Comparison of ENCODE assay signal across 17 mouse cellular contexts in the genomic region with DNA sequence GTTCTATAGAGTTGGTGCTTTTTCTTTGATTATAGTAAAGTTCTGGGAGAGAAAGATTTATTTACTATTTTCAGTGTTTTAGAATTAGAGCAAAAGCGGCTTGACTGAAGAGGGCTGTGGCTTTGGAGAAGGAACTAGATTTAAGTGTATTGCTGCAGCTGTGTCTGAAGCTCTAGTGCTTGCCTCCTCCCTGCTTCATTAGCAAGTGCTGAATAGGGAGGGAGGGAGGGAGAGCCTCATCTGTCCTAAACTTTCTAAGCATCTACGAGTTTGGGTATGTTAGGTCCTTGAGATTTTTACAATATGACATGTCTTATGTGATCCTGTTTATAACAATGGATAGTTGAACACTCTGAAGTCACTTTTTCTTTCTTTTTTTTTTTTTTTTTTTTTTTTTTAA. TPM values are rescaled to one million over a fixed set of nuclear protein-coding genes. Genes with fewer than 3 reads are reported as not detected.
A peak's percentile ranks its signal among the peaks of the same experiment; 100 is the strongest.
DNase-seq lines count a peak whose midpoint lies in the region; ATAC-seq lines count a peak whose summit lies in the region.
"Had no signal": no experiment of that assay in that cellular context is flagged by ENCODE, and none has a peak within 500 bp of the region (broad histone marks: within the 10 kb centered on the region; RNA-seq: fewer than 3 reads in every experiment).

No protein-coding gene starts in this region.

- DNase-seq in midbrain, embryonic 10.5 days (ENCODE audit: low spot score), result no peak
- no peak for DNase-seq in midbrain, embryonic 11.5 days (ENCODE audit: low spot score, missing footprints)
- DNase-seq in forebrain, embryonic 11.5 days (ENCODE audit: low spot score), result no peak
- DNase-seq in left cerebral cortex, adult 11 months (ENCODE audit: low spot score), result no peak
- DNase-seq in cerebellum, adult 9-11 months, result no peak
- DNase-seq in left cerebral cortex, postnatal 10 days (ENCODE audit: extremely low spot score in 1 of 2, low spot score in 2 of 2), result no peak
- DNase-seq: adrenal gland, postnatal 36 days; cerebellum, adult 11 months; gastrocnemius, adult 2 months; kidney, postnatal 25 days had no signal

- WGBS in midbrain, embryonic 10.5 days, result 91% methylated on average over 2 of the region's 2 CpGs
- 89% methylated on average over 2 of the region's 2 CpGs for WGBS in midbrain, embryonic 11.5 days
- WGBS in forebrain, embryonic 11.5 days, result 90% methylated on average over 2 of the region's 2 CpGs
- 75% methylated on average over 2 of the region's 2 CpGs for WGBS in hindbrain, embryonic 16.5 days
- 80% methylated on average over 2 of the region's 2 CpGs for WGBS in neural tube, embryonic 14.5 days

- H3K4me2 ChIP-seq in midbrain, embryonic 11.5 days, result no peak overlapping the region
- peak overlapping the region; percentile 24; the same call in 1 of the 2 replicates for H3K4me2 ChIP-seq in forebrain, embryonic 11.5 days (ENCODE audit: low read depth, low read length, severe bottlenecking)
- H3K4me2 ChIP-seq in hindbrain, embryonic 16.5 days (ENCODE audit: low read length), result peak overlapping the region; percentile 35
- 0 out of 2 replicates have a peak overlapping the region, but pooled peaks have one; percentile 16 for H3K4me2 ChIP-seq in neural tube, embryonic 14.5 days (ENCODE audit: low read depth, low read length)
- H3K4me2 ChIP-seq: heart, embryonic 12.5 days; liver, embryonic 11.5 days had no signal

- H3K4me1 ChIP-seq in midbrain, embryonic 10.5 days, result peaks cover 26% of the 10 kb centered on the region
- peaks cover 8% of the 10 kb centered on the region for H3K4me1 ChIP-seq in midbrain, embryonic 11.5 days (ENCODE audit: control insufficient read depth, insufficient read depth, low read length)
- H3K4me1 ChIP-seq in forebrain, embryonic 11.5 days (replicated peaks; ENCODE audit: control insufficient read depth, insufficient read depth, low read length), result peaks cover 3% of the 10 kb centered on the region; the same call in 1 of the 2 replicates
- H3K4me1 ChIP-seq in hindbrain, embryonic 16.5 days (ENCODE audit: control insufficient read depth, insufficient read depth, low read depth, low read length), result peaks cover 25% of the 10 kb centered on the region
- H3K4me1 ChIP-seq in neural tube, embryonic 14.5 days (ENCODE audit: control insufficient read depth, insufficient read depth, low read length), result peaks cover 17% of the 10 kb centered on the region

- peak overlapping the region; percentile 19; the same call in 1 of the 2 replicates for H3K4me3 ChIP-seq in midbrain, embryonic 10.5 days
- H3K4me3 ChIP-seq in midbrain, embryonic 11.5 days (ENCODE audit: low read depth, low read length), result no peak overlapping the region
- H3K4me3 ChIP-seq in forebrain, embryonic 11.5 days (ENCODE audit: low read depth, low read length), result no peak overlapping the region
- H3K4me3 ChIP-seq in hindbrain, embryonic 16.5 days (ENCODE audit: low read length), result no peak overlapping the region
- H3K4me3 ChIP-seq in neural tube, embryonic 14.5 days (ENCODE audit: low read depth, low read length), result no peak overlapping the region; the same call in 1 of the 2 replicates
- H3K4me3 ChIP-seq: erythroblast, embryonic 14.5 days; gastrocnemius, adult 2 months; heart, embryonic 12.5 days had no signal

- no peak overlapping the region for H3K9ac ChIP-seq in midbrain, embryonic 11.5 days (ENCODE audit: low read length)
- no peak overlapping the region for H3K9ac ChIP-seq in forebrain, embryonic 11.5 days (ENCODE audit: low read length)
- H3K9ac ChIP-seq in hindbrain, embryonic 16.5 days (ENCODE audit: low read depth, low read length), result no peak overlapping the region
- H3K9ac ChIP-seq in neural tube, embryonic 14.5 days (replicated peaks; ENCODE audit: low read depth, low read length), result no peak overlapping the region
- H3K9ac ChIP-seq: heart, embryonic 12.5 days had no signal

- no peak overlapping the region for H3K27ac ChIP-seq in midbrain, embryonic 10.5 days (replicated peaks)
- no peak overlapping the region for H3K27ac ChIP-seq in midbrain, embryonic 11.5 days (ENCODE audit: low read depth, low read length)
- H3K27ac ChIP-seq in forebrain, embryonic 11.5 days (ENCODE audit: low read depth, low read length), result no peak overlapping the region
- no peak overlapping the region for H3K27ac ChIP-seq in hindbrain, embryonic 16.5 days (ENCODE audit: low read depth, low read length)
- no peak overlapping the region for H3K27ac ChIP-seq in neural tube, embryonic 14.5 days (ENCODE audit: low read depth, low read length)
- H3K27ac ChIP-seq: gastrocnemius, adult 2 months; stomach, postnatal 0 days had no signal

- H3K36me3 ChIP-seq in midbrain, embryonic 10.5 days, result peaks cover 59% of the 10 kb centered on the region
- H3K36me3 ChIP-seq in midbrain, embryonic 11.5 days (ENCODE audit: control insufficient read depth, insufficient read depth, low read length), result 0 out of 2 replicates have a peak, but pooled peaks cover 2% of the 10 kb centered on the region
- peaks cover 3% of the 10 kb centered on the region; the same call in 1 of the 2 replicates for H3K36me3 ChIP-seq in forebrain, embryonic 11.5 days (ENCODE audit: control insufficient read depth, insufficient read depth, low read length)
- no peaks in the 10 kb centered on the region for H3K36me3 ChIP-seq in hindbrain, embryonic 16.5 days (ENCODE audit: control insufficient read depth, insufficient read depth, low read length)
- H3K36me3 ChIP-seq in neural tube, embryonic 14.5 days (ENCODE audit: control insufficient read depth, insufficient read depth, low read length), result no peaks in the 10 kb centered on the region; the same call in 1 of the 2 replicates

- intact Hi-C loops in left cerebral cortex, postnatal 10 days (cut with DNase I), result no loop called here

- no peak for ATAC-seq in midbrain, embryonic 11.5 days (ENCODE audit: low FRiP score)
- ATAC-seq in forebrain, embryonic 11.5 days (replicated peaks; ENCODE audit: low FRiP score), result no peak
- no peak for ATAC-seq in hindbrain, embryonic 16.5 days
- ATAC-seq in neural tube, embryonic 14.5 days (ENCODE audit: low read depth), result no peak
- ATAC-seq: inflammation-experienced regulatory T-cells, adult 6 months had no signal

- H3K9me3 ChIP-seq in midbrain, embryonic 10.5 days (replicated peaks), result no peaks in the 10 kb centered on the region
- H3K9me3 ChIP-seq in midbrain, embryonic 11.5 days (ENCODE audit: control insufficient read depth, low read length), result no peaks in the 10 kb centered on the region
- no peaks in the 10 kb centered on the region for H3K9me3 ChIP-seq in forebrain, embryonic 11.5 days (ENCODE audit: control insufficient read depth, low read length)
- no peaks in the 10 kb centered on the region for H3K9me3 ChIP-seq in hindbrain, embryonic 16.5 days (ENCODE audit: control insufficient read depth, low read length)
- H3K9me3 ChIP-seq in neural tube, embryonic 14.5 days (ENCODE audit: control insufficient read depth, low read length), result no peaks in the 10 kb centered on the region
- H3K9me3 ChIP-seq: heart, embryonic 12.5 days had no signal

- no peaks in the 10 kb centered on the region for H3K27me3 ChIP-seq in midbrain, embryonic 10.5 days (ENCODE audit: low read depth, poor library complexity, severe bottlenecking)
- H3K27me3 ChIP-seq in midbrain, embryonic 11.5 days (ENCODE audit: control insufficient read depth, insufficient read depth, low read length), result no peaks in the 10 kb centered on the region
- no peaks in the 10 kb centered on the region for H3K27me3 ChIP-seq in forebrain, embryonic 11.5 days (ENCODE audit: control insufficient read depth, insufficient read depth, low read length)
- H3K27me3 ChIP-seq in hindbrain, embryonic 16.5 days (replicated peaks; ENCODE audit: control insufficient read depth, insufficient read depth, low read length), result no peaks in the 10 kb centered on the region
- no peaks in the 10 kb centered on the region for H3K27me3 ChIP-seq in neural tube, embryonic 14.5 days (ENCODE audit: control insufficient read depth, insufficient read depth, low read length)
- H3K27me3 ChIP-seq: heart, embryonic 12.5 days had no signal

RNA-seq across cellular contexts. Expression of a gene that starts 3.2 kb away (rescaled TPM):
- polyA plus RNA-seq in midbrain, embryonic 10.5 days (2016; fragmentation: Nextera tagmentation; extraction: Ambion mirVana), result 295 and 321 TPM in 2 replicates
- 263 and 266 TPM in 2 replicates for polyA plus RNA-seq in midbrain, embryonic 11.5 days (2014; fragmentation: Nextera tagmentation; extraction: Ambion mirVana)
- polyA plus RNA-seq in forebrain, embryonic 11.5 days (2014; fragmentation: Nextera tagmentation; extraction: Ambion mirVana), result 295 and 297 TPM in 2 replicates
- 186 and 210 TPM in 2 replicates for polyA plus RNA-seq in hindbrain, embryonic 16.5 days (2015; fragmentation: Nextera tagmentation; extraction: Ambion mirVana)
- 210 and 222 TPM in 2 replicates for polyA plus RNA-seq in neural tube, embryonic 14.5 days (2014; fragmentation: Nextera tagmentation; extraction: Ambion mirVana)
- total RNA-seq in left cerebral cortex, postnatal 10 days (2021), result 10 to 100 TPM; 88.4 to 89.2 TPM

RNA-seq across cellular contexts. Expression of a gene that starts 40.8 kb away (rescaled TPM):
- polyA plus RNA-seq in midbrain, embryonic 10.5 days (2016; fragmentation: Nextera tagmentation; extraction: Ambion mirVana), result 64.8 and 73.1 TPM in 2 replicates
- polyA plus RNA-seq in midbrain, embryonic 11.5 days (2014; fragmentation: Nextera tagmentation; extraction: Ambion mirVana), result 46.2 and 46.8 TPM in 2 replicates
- polyA plus RNA-seq in forebrain, embryonic 11.5 days (2014; fragmentation: Nextera tagmentation; extraction: Ambion mirVana), result 58.2 and 61.5 TPM in 2 replicates
- 50.3 and 53.7 TPM in 2 replicates for polyA plus RNA-seq in hindbrain, embryonic 16.5 days (2015; fragmentation: Nextera tagmentation; extraction: Ambion mirVana)
- polyA plus RNA-seq in neural tube, embryonic 14.5 days (2014; fragmentation: Nextera tagmentation; extraction: Ambion mirVana), result 43.7 and 48.9 TPM in 2 replicates
- 10 to 100 TPM; 33.2 to 35.1 TPM for total RNA-seq in left cerebral cortex, postnatal 10 days (2021)

RNA-seq across cellular contexts. Expression of a gene that starts 50.4 kb away (rescaled TPM):
- polyA plus RNA-seq in midbrain, embryonic 10.5 days (2016; fragmentation: Nextera tagmentation; extraction: Ambion mirVana), result 65.8 and 72.2 TPM in 2 replicates
- polyA plus RNA-seq in midbrain, embryonic 11.5 days (2014; fragmentation: Nextera tagmentation; extraction: Ambion mirVana), result 53.9 and 58.6 TPM in 2 replicates
- 71.0 and 76.3 TPM in 2 replicates for polyA plus RNA-seq in forebrain, embryonic 11.5 days (2014; fragmentation: Nextera tagmentation; extraction: Ambion mirVana)
- 63.9 and 78.0 TPM in 2 replicates for polyA plus RNA-seq in hindbrain, embryonic 16.5 days (2015; fragmentation: Nextera tagmentation; extraction: Ambion mirVana)
- 67.7 and 75.1 TPM in 2 replicates for polyA plus RNA-seq in neural tube, embryonic 14.5 days (2014; fragmentation: Nextera tagmentation; extraction: Ambion mirVana)
- total RNA-seq in left cerebral cortex, postnatal 10 days (2021), result 10 to 100 TPM; 66.4 to 67.7 TPM

RNA-seq across cellular contexts. Expression of a gene that starts 53.8 kb away (rescaled TPM):
- 70.4 and 75.0 TPM in 2 replicates for polyA plus RNA-seq in midbrain, embryonic 10.5 days (2016; fragmentation: Nextera tagmentation; extraction: Ambion mirVana)
- polyA plus RNA-seq in midbrain, embryonic 11.5 days (2014; fragmentation: Nextera tagmentation; extraction: Ambion mirVana), result 55.0 and 60.6 TPM in 2 replicates
- 72.8 and 74.0 TPM in 2 replicates for polyA plus RNA-seq in forebrain, embryonic 11.5 days (2014; fragmentation: Nextera tagmentation; extraction: Ambion mirVana)
- polyA plus RNA-seq in hindbrain, embryonic 16.5 days (2015; fragmentation: Nextera tagmentation; extraction: Ambion mirVana), result 61.9 and 69.2 TPM in 2 replicates
- 53.1 and 59.4 TPM in 2 replicates for polyA plus RNA-seq in neural tube, embryonic 14.5 days (2014; fragmentation: Nextera tagmentation; extraction: Ambion mirVana)
- 10 to 100 TPM; 60.1 to 66.9 TPM for total RNA-seq in left cerebral cortex, postnatal 10 days (2021)

RNA-seq across cellular contexts. Expression of a gene that starts 58.7 kb away (rescaled TPM):
- 1.1 and 2.9 TPM in 2 replicates for polyA plus RNA-seq in midbrain, embryonic 10.5 days (2016; fragmentation: Nextera tagmentation; extraction: Ambion mirVana)
- polyA plus RNA-seq in midbrain, embryonic 11.5 days (2014; fragmentation: Nextera tagmentation; extraction: Ambion mirVana), result 0.36 and 0.68 TPM in 2 replicates
- polyA plus RNA-seq in forebrain, embryonic 11.5 days (2014; fragmentation: Nextera tagmentation; extraction: Ambion mirVana), result 1.4 and 2.6 TPM in 2 replicates
- polyA plus RNA-seq in hindbrain, embryonic 16.5 days (2015; fragmentation: Nextera tagmentation; extraction: Ambion mirVana), result 2.8 and 2.9 TPM in 2 replicates
- polyA plus RNA-seq in neural tube, embryonic 14.5 days (2014; fragmentation: Nextera tagmentation; extraction: Ambion mirVana), result 1.1 and 2.3 TPM in 2 replicates
- 1 to 10 TPM; 1.1 to 1.9 TPM for total RNA-seq in left cerebral cortex, postnatal 10 days (2021)
- total RNA-seq: adrenal gland, postnatal 36 days; gastrocnemius, adult 2 months had no signal
- polyA plus RNA-seq: erythroblast, embryonic 14.5 days had no signal
